1 mouse cellular context compared by ENCODE assay signal in genomic region chr4:118354289-118354688, GRCm38 (mm10).
TF ChIP-seq lines count a peak whose summit lies in the region.

No protein-coding gene starts in this region.

TF ChIP-seq in MEL, 35 proteins besides CTCF, POLR2A, EP300 and RAD21 (continued from another document):
- no peak for TF ChIP-seq MAFK (IDR thresholded peaks at IDR 0.05; ENCODE audit: borderline replicate concordance, low read depth, low read length)
- no peak for TF ChIP-seq TBP (IDR thresholded peaks at IDR 0.05; ENCODE audit: low read depth, low read length)
- TF ChIP-seq GATA1 (IDR thresholded peaks at IDR 0.05; ENCODE audit: low read depth, low read length): peak; percentile 61; the same call in 1 of the 2 replicates
